Mouse (Mus musculus) liver, embryonic 14.5 days (tissue): ENCODE measurements around the gene Itpripl2.

Experiments
- CTCF ChIP-seq: IDR thresholded peaks from 2 replicates; pipeline ENCODE4 v1.5.1; 2016; ENCODE audit warnings: antibody characterized with exemption, low read depth, control low read depth
- EP300 ChIP-seq: IDR thresholded peaks from 2 replicates; pipeline ENCODE4 v1.6.1; 2016; ENCODE audit warnings: antibody characterized with exemption, low read depth

DNA sequence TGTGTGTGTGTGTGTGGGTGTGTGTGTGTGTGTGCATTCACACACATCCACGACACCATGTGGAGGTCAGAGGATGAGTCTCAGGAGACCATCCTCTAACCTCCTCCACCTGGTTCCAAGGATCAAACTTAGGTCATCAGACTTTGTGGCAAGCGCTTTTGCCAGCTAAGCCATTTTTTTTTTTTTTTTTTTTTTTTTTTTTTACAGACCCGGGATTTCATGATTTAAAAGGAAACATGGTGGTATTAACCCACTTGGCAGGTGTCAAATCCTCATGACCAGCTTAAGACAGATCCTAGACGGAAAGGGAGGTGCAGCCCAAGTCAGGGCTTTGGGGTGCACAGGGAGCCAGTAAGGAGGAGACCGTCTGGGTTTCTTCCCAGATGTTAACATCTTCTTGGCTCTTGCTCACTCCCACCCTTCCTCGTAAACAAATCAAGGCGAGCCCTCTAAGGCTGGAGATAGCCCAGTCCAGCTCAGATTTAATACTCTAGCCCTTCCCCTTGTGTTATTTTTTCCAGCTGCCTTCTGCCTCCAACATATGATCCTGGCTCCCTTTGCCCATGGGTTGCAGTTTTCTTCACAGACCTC, 47.8 kb downstream of the Itpripl2 start:
- no peak for TF ChIP-seq CTCF
- TF ChIP-seq EP300 = no peak
